Mouse (Mus musculus) lung, postnatal 10 days (tissue): ENCODE results near the gene Znrf3.

Experiments
- DNase-seq: peaks from one replicate; pipeline ENCODE4 v3.0.0; 2021

The Znrf3 gene

DNA sequence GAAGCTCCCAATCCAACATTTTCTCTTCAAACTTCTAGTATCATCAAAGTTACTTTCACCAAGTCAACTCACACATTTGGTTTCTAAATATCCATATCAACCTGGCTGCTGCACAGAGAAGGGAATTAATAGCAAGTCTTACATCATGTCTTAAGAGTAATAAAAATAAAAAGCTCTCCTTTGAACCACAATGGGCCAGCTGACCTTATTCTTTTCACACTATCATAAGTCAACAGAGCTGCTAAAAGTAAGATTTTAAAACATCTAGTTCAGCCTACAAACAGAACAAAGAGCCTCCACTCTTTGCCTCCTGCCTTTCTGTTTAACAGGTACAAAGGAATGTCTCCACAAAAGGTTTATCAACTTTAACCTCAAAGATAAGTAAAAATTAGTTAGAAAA, 7.7 kb downstream of the Znrf3 start:
- no peak for DNase-seq

DNA sequence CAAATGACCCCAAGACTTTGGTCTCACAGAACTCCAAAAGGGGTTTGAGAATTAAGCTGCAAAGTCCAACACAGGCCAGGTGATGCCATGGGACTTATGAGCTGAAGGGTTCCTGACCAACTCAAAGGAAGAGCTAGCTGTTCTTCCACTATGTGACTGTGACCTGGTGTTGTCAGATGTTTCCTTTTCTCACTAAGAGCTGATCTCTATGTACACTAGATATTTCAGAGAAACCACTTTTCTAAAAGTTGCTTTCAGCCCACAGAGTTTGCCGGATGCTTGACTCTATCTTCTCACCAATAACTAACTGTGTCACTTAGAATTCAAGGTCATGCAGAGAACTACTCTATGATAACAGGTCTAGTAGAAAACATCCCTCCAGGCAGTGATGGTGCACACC, 9.2 kb downstream of the Znrf3 start:
- DNase-seq: no peak

DNA sequence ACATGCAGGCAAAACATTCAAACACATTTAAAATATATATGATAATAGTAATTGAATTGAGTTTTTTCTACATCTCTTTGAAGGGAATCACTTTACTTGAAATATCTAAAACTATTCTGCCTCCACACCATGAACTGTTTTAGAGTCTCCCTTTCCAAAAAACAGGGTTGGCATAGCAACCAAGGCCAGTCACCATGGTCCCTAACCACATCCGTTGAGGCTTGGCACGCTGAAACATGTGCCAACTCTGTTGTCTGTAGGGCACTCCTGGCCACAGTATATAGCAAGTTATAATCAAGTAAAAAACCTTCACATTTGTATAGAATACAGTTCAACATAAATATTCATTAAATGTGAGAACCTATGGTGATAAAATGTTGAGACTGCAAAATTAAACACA, 12.3 kb downstream of the Znrf3 start:
- no peak for DNase-seq

DNA sequence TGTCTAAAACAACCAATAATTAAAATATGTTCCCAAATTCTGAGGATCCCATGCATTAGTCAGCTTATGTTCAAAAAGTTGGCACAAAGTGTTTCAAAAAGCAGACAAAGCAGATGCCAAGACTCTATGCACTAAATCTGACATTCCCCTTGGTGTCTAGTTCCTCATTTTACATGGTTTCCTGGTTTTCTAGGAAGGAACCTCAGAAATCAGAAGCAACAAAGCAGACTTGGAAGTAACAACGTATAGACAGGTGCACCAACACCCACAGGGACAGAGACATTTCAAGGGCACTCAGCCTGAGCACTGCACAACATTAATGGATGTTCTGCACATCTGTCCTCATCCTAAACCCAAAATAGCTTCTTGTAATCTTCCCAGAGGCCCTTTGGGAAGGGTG, 13.8 kb downstream of the Znrf3 start:
- no peak for DNase-seq

DNA sequence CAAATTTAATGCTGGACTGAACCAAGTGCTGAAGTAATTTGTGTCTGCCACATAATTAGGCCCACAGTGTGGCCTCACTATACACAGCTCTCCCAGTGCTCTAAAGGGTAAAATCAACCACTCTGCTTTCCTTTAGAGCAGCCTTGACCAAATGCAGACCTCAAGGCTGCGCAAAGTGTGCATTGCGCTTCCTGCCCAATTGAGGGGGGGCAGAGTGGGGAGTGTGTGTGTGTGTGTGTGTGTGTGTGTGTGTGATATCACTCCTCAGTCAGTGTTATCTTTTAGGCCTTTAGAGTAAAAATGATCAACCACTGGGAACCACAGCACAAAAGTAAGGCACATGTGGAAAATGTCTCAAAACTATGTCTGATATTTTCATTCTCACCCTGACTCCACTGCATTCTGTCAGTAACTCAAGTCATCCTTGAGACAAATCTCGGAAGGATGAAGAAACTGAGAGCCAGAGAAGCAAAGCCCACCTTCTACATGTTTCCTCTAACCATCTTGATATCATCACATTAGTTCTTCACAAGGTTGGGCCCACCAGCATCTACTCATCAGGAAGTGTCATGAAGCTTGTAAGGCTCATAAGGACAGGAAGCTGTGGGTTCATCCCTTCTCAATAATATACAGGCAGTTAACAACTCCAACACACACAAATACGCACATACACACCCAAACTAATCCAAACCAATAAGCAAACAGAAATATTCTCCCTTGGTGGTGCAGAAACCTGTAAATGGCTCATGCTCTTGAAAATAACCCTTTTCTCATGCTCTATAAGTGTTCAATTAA, 15.1 kb downstream of the Znrf3 start:
- DNase-seq: no peak

DNA sequence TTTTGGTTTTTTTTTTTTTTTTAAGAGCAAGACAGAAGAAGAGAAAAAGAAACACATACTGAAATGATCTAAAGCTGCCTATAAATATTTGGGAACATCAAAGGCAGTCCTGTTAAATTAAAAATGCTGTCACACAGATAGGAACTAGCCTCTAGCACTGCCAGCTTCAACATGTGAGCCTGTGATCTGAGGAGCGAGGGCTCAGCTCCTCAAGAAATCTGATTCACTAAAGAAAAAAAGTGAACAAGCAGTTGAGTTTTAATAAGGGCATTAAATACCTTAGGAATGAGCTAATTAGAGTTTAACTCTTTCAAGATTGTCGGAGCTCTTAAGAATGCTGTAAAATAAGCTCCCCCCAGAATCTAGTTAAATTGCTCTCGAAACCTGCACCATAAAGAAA, 17.4 kb downstream of the Znrf3 start:
- no peak for DNase-seq

DNA sequence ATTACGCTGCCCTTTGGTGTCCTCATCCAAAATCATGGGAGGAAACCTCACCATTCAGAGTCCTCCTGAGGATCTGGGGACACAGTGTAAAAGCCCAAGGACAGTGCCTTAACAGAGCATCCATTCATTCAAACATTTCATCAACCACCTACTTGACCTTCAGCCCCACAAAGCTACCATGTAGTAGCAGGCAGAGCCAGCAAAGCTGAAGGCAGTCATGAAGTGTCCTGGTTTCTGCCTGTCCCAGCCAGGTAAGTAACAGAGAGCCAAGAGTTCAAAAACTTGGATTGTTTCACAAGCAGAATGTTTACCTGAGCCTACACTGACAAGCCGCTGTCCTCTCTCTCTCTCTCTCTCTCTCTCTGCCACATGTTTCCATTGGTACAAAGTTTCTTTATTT, 18.3 kb downstream of the Znrf3 start:
- DNase-seq: no peak

DNA sequence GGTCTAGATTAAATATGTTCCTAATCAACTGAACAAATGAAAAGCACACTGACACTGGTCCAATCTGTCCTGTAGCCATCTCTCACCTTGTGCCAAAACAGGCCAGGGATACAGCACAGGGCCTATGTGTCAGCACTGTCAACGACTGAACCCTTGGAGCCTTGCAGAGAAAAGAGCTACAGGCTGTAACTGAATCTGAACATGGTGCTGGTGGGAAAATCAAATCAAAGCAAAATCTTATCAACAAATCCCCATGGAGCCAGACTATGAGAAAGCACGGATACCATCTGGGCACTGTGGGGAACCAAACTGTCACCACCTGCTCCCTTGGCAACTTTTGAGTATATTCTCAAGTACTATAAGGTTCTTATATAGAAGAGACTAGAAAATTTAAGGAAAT, 19.5 kb downstream of the Znrf3 start:
- DNase-seq: no peak

DNA sequence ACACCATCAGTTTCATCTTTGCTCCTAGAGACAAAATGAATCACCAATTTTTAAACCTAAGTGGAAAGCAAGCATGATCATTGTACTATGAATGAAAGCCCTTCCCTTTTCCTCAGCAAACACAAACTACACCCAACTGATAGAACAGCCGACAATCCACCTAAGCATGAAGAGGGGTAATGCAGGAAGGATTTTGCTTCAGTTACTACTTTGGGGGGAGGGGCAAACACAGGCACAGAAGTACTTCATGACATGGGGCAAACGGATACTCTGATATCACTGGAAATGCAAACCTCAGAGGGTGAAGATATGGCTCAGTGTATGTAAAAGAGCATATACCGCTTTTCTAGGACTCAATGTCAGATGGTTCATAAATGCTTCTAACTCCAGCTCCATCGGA, 20.5 kb downstream of the Znrf3 start:
- DNase-seq: no peak

DNA sequence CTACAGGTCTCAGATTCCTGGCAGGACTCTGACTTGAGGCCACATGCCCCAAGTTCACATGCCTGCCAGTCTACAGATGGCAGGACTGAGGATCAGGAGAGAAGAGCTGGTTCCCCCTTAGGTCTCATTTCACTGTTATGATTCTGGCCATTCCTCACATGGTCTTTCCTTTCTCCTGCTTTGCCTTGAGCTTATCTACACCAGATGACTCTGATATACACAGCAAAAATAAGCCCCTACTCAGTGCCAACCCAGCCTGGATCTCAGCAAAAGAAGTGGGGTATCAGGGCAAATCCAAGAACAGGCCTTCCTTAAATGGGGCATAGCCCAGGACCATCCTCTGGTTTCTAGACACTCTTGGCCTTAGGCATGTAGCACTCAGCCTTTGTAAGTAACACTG, 21.6 kb downstream of the Znrf3 start:
- DNase-seq: no peak

DNA sequence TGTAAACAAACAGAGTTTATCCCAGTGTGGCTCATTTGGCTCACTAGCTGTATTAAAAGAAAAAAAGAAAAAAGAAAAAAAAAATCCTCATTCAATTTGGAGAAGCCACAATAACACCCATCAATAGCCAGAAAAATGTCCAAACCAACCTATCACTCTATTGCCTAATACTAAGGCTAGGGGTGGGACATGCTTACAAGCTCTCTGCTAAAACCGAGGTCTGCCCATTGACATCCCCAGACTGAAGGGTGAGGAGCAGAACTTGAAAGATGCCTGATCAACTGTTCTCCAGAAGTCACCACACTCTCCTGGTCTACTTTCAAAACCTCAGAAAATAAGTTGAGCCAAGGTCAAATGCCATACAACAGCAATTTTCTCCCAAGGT, 22.4 kb downstream of the Znrf3 start:
- no peak for DNase-seq

DNA sequence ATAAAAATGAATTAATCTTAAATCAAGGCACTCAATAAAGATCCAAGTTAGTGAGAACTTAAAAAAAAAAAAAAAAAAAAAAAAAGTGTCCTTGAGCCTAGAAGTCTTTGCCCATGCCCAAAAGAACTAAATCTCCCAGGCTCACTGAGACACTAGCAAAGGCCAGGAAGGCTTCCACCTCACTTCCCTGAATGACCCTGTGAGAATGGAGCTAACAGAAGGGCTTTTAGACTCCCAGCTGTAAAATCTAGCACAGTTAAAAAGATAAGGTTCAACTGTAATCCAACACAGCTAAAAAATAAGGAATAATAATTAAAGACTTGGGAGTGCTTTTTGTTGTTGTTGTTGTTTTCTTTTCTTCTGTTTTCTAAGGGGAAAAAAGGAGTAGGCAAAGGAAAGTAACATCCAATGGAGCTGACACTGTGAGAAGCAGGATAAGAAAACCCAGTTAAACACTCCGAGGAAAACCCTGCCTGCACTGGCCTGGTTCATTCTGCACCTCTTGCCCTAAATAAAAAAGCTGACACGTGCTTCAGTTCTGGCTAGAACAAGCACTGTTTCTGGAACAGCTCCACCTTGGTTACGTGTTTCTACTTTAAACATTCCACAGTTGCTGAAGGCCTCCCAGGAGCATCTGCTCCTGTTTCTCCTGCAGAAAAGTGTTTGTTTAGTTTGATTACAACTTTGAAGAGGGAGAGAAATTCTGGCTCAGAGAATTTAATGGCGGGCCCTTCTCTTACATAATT, 23.0 kb downstream of the Znrf3 start:
- peak; percentile 70 for DNase-seq

DNA sequence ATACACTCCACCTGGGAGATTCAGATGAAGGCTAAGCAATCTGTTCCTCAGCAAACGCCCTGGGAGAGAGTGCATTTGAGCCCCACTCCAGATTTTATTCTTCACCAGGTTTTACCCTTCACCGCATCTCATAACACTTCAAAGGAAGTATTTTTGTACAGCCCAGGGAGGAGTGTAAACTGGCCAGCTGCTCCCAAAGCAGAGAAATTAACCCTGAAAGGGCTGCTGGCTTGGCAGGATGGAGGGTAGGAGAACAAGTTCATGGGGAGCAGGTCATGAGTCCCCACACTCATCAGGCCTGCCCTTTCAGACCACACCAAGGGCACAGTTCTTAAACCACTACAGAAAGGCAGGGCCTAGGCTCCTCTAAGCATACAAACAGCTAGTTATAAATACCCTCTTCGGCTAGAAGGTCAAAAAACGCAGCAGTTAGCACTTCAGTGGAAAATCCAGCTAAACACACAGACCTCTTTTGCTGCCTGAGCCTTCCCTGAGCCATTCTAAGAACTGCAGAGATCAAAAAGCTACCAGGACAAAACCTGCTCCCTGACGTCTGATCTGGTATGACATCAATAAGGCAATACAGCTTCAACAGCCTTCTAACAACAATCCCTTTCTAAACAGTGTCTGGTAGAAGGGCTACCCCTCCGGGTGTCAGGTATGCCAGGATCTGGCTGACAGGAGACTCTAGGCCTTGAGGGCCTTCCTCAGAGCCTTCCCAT, 28.9 kb downstream of the Znrf3 start:
- peak; percentile 70 for DNase-seq

DNA sequence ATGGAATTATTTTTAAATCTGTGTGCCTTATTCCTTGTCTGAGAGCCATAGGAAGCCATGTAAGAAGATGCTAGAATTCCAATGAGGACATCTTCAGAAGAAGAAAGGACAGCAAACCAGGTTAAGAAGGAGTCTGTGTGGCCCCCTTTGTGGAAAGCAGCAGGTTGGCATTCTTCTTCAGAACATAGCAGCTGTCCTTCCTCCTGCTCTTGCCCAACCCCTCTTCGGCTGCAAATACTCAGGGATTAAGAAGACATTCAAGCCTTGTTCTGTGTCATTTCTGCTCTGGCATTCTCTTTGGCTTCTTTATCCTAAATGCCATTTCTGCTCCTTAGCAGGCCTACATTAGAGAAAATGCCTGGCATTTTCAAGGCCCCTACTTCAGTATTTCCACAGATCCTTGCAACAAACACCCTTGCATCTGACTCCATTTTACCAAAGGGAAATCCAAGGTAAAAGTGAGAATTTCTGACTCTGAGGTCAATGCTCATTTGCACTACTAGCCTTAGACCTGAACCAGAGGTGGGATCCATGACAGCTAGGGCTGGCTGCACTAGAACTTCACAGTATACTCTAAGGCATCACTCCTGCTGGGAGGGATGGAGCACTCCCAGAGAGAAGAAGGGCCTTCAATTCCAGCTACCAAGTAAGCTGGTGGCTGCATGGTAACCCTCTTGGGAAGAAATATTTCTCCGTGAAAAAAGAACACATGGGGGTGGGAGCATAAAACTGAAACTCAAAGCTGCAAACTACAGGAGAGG, 29.6 kb downstream of the Znrf3 start:
- DNase-seq: no peak

DNA sequence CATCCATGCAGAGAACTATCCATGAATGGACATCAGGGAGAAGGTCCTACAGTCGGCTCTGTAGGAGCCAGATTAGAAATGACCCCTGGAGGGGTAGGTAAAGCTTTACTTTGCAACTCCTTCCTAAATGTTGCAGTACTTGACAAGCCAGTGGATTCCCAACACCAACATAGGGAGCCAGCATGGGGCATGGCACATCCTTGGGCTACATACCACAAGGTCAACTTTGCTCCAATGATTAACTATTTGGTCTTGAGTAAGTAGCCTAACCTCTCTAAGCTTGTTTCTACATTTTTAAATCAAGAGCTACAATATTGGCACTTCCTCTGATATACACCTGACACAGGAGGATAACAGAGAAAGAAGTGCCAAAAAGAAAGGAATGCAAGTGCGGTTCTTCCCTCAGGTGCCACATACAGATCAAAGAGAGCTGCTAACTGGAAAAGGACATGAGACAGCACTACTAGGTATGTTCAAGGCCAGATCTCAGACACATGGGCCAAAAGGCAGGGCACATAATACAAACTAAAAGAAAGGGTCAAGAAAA, 31.9 kb downstream of the Znrf3 start:
- no peak for DNase-seq

DNA sequence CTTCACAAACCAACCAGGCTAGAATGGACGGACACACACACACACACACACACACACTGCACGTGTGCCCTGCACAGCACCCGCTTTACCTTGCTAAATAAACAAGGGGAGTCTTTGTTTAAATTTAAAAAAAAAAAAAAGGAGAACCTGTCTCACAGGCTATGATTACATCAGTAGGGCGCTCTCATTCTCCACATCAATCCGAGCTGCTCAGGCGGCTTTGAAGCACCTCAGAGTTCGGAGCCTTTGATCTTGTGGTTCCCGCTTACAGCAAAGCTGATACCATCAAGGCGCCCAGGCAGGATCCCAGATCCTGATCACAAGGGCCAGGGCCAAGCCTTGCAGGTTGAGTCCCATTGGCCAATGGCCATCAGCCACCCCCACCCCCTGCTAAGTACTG, 33.1 kb downstream of the Znrf3 start:
- peak; percentile 34 for DNase-seq

DNA sequence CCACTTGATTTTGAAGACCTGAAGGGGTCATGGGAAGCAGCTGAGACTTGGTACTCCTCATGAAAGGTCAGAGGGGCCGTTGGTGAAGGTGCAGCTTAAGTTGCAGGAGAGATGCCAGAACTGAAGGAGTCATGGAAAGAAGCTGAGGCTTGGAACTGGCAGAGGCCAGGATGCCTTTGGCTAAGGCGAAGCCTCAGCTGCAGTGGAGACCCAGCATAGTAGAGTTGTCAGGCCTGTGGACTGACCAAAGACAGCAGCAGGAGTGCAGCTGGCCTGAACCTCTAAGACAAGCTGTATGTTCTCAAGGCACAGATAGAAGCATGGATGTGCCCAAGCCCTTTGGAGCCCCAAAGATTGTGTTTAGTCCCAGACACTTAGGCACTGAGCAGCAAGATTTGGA, 40.5 kb downstream of the Znrf3 start:
- peak; percentile 25 for DNase-seq

DNA sequence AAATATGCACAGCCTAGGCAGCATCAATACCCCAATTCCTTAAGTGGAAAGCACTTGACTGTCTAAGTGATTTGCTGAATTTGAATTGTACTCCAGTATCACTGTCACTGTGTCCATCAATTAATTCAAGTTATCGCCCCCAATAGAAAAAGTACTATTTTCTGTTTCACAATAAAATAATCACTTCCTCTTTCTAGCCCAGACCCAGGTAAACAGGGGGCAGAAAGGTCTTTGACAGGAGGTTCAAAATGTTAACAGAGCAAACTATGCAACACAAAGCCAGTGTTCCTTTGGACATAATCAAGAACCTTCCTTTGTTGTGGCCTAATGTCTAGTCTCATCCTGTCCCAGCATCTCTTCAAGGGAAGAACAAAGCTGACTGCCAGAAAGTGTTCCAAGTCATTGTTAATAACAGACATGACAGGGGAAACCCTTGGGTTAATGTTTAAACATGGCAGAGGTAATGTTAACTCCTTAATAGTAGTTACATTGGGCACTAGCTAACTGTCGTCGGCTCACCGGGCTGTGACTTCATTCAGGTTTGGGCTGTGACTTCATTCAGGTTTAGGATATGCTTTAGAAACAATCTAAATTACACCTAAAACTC, 42.4 kb downstream of the Znrf3 start:
- DNase-seq: no peak

DNA sequence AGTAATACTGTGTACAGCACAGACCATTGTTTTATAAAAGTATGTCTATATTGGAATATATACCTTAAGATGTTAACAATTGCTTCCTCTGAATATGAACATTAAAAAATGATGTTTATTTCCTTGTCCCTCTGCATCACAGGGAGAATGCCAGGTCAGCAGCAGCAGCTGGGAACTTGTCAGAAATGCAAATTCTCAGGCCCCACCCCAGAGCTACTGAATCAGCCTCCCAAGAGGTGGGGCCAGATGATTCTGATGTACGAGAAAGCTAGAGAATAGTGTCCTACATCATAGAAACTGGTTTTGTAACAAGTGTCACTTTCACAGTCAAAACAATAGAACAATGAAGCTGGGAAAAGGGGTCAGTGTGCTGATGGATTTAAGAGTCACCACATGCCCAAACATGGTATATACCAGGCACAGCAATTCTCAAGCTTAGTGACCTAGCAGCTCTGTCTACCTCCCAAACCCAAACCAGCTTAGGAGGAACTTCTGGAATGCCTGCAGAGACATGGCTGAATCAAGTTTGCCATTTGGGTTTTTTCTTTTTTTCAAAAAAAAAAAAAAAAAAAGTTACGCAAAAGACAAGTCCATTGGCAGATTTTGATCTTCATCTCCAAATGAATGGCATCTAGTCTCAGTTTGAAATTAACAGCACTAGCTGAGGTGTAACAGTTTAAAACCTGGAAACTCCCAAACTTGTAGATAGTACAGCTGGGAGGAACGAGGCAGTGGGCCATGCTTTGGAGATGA, 46.2 kb downstream of the Znrf3 start:
- DNase-seq: no peak

DNA sequence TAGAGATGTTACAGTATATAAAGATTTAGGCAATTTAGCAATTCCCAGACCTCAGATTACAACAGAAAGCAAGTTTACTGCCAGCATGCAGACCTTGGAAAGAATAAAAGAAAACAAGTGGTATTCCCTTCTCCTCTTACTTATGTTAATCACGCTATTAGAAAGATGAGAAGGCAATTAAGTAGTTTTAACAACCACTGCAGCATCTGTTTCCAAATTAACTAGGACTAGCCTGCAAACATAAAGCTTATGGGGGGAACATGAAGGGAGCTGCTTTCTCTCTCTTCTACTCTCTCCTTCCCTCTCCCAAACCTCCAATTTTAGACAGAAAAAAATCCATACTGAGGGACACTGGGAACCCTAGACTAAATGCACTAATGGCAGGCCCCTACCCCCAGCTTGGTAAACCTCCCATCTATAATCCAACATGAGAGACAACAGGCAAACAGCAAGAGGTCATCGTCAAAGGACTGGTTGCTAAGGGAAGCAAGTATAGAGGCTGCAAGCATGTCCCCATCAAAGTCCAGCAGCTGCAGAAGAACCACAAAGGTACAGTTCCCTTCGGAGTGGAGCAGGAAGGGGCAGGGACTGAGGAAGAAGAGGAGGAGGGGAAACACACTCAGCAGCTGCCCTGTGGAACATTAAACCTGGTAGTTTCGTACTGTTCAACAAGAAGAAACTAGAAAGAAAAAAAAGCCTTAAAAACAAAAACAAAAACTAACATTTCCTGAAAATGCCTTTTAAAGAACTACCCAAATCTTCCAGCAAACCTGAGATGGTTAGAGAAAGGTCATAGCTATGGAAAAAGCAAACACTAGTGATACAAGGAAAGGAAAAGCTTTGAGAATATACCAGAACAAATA, 53.4 kb downstream of the Znrf3 start:
- no peak for DNase-seq

DNA sequence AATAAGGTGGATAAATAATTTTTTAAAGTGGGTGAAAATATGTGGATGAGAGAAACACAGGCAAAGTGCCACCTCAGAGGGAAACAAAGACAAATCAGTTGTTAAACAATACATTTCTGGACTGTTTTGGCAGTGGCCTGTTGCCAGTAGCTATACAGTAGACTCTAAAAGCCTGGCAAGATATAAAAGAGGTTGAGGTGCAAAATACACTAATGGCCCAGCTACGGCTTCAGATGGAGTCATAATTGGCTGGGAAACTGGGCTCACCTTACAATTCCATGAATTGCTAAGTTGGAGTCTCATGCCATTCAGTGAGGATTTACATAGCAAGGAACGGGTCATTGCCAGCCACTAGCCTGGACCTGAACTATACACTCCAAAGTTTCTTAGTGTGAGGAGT, 62.0 kb downstream of the Znrf3 start:
- no peak for DNase-seq
